Mouse (Mus musculus): ENCODE data around the gene Gne.

DNA sequence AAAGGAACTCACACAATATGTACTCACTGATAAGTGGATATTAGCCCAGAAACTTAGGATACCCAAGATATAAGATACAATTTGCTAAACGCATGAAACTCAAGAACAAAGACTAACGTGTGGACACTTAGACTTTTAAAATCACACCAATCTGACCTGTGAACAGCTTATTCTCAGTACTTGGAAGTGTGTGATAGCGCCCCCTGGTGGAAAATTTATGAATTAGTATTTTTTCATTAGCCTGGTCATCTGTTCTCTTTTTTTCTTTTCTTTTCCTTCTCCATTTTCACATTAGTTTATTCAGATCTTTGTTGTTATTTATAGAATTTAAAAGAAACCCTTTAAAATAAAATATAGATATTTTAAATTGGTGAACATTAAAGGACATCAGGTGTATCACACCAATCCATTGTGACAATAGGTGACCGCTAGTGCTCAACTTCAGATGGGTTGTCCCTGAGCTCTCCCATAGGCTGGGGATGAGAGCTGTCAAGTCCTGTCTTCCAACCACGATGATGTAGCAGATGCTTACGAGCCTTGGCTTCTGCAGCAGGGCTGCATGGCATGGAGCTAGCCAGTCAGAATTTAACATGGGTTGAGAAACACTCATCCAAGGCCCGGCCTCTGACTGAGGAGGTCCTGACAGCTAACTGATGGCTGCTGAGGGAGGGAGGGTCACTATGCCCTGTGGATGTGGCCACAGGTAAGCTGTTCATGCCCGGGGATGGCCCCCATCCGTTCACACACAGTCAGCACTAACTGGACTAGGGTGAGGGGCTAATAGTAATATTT lies 35.6 kb upstream of the Gne start:
- peak; percentile 70 for TF ChIP-seq CTCF (IDR thresholded peaks at IDR 0.05; ENCODE audit: low read depth)
- no peak for TF ChIP-seq EP300 (IDR thresholded peaks at IDR 0.05; ENCODE audit: low read depth)

Measured in liver, postnatal 0 days (tissue).